Mouse (Mus musculus) forebrain, embryonic 12.5 days (tissue): Measurements from ENCODE around the gene Gabrr2. TPM values are rescaled to one million over a fixed set of nuclear protein-coding genes. Genes with fewer than 3 reads are reported as not detected.
"Not testable (repeated sequence)": the region's sequence is repeated elsewhere in the genome, so short reads cannot be mapped to it uniquely, and the experiment has no call there.

Experiments
- ATAC-seq: fragments of 200-750 bp; cut with Nextera tagmentation; 2 replicates; pipeline ENCODE4 v1.8.0; 2017; ENCODE audit warnings: moderate TSS enrichment; ENCODE audit not compliant: low FRiP score
- H3K27ac ChIP-seq: fragments of 300-500 bp; sonication (generic); 2 replicates; pipeline ENCODE4 v1.5.1; 2016; ENCODE audit warnings: mild to moderate bottlenecking
- H3K27me3 ChIP-seq: fragments of 300-500 bp; sonication (generic); 2 replicates; pipeline ENCODE4 v1.6.1; 2016; ENCODE audit warnings: mild to moderate bottlenecking
- H3K36me3 ChIP-seq: fragments of 300-500 bp; sonication (generic); replicated peaks from 2 replicates; pipeline ENCODE4 v1.6.1; 2016; ENCODE audit warnings: mild to moderate bottlenecking
- H3K4me1 ChIP-seq: fragments of 300-500 bp; sonication (generic); 2 replicates; pipeline ENCODE4 v1.6.1; 2016
- H3K4me2 ChIP-seq: fragments of 300-500 bp; sonication (generic); 2 replicates; pipeline ENCODE4 v1.6.1; 2016; ENCODE audit warnings: mild to moderate bottlenecking, moderate library complexity
- H3K4me3 ChIP-seq: fragments of 300-500 bp; sonication (generic); replicated peaks from 2 replicates; pipeline ENCODE4 v1.5.1; 2016; ENCODE audit warnings: mild to moderate bottlenecking
- H3K9ac ChIP-seq: fragments of 300-500 bp; sonication (generic); 2 replicates; pipeline ENCODE4 v1.6.1; 2016; ENCODE audit warnings: mild to moderate bottlenecking
- H3K9me3 ChIP-seq: fragments of 300-500 bp; sonication (generic); 2 replicates; pipeline ENCODE4 v1.6.1; 2016
- WGBS: fragments of 180-500 bp; shearing (Covaris S2); methylation state at CpG from one replicate; pipeline ENCODE4 v1.1.7; 2016; 5-methylcytosine and 5-hydroxymethylcytosine counted together
- polyA plus RNA-seq: library from polyadenylated mRNA; unstranded; fragments of >200 nt; fragmentation: Nextera tagmentation; extraction: Ambion mirVana; gene quantifications from 2 replicates; pipeline ENCODE4 v1.2.1, GENCODE M21; 2016

Gene Gabrr2
- polyA plus RNA-seq, 1 experiment from 2014 or later: 0.55 TPM

GRCm38 (mm10) chr4:33074406-33074805 is 11.6 kb downstream of the Gabrr2 start:
- H3K4me3 ChIP-seq: no peak overlapping the region
- H3K36me3 ChIP-seq: no peaks in the 10 kb centered on the region
- peaks cover 8% of the 10 kb centered on the region; the same call in 1 of the 2 replicates for H3K4me1 ChIP-seq
- H3K27me3 ChIP-seq: peaks cover 3% of the 10 kb centered on the region; the same call in 1 of the 2 replicates
- ATAC-seq: no peak
- H3K9ac ChIP-seq: no peak overlapping the region
- H3K9me3 ChIP-seq: no peaks in the 10 kb centered on the region
- WGBS: 86% methylated on average over 4 of the region's 4 CpGs
- no peak overlapping the region for H3K27ac ChIP-seq
- H3K4me2 ChIP-seq: no peak overlapping the region

GRCm38 (mm10) chr4:33074851-33075250 is 12.1 kb downstream of the Gabrr2 start:
- Histone ChIP-seq H3K9ac (no peak overlapping the region), H3K9me3 (no peaks in the 10 kb centered on the region), H3K36me3 (no peaks in the 10 kb centered on the region), H3K27me3 (peaks cover 3% of the 10 kb centered on the region; the same call in 1 of the 2 replicates), H3K4me3 (no peak overlapping the region), H3K27ac (no peak overlapping the region), H3K4me2 (no peak overlapping the region), H3K4me1 (peaks cover 8% of the 10 kb centered on the region; the same call in 1 of the 2 replicates)
- no peak for ATAC-seq
- 80% methylated on average over 5 of the region's 5 CpGs for WGBS

- no peak for ATAC-seq
- Histone ChIP-seq H3K4me2 (no peak overlapping the region), H3K9ac (no peak overlapping the region), H3K9me3 (no peaks in the 10 kb centered on the region), H3K27me3 (peaks cover 3% of the 10 kb centered on the region; the same call in 1 of the 2 replicates), H3K4me1 (peaks cover 8% of the 10 kb centered on the region; the same call in 1 of the 2 replicates), H3K27ac (no peak overlapping the region), H3K36me3 (no peaks in the 10 kb centered on the region), H3K4me3 (no peak overlapping the region)
- 88% methylated on average over 5 of the region's 5 CpGs for WGBS
These were observed 13.2 kb downstream of the Gabrr2 start for GRCm38 (mm10) chr4:33075776-33076524.

- no peaks in the 10 kb centered on the region for H3K9me3 ChIP-seq
- H3K27ac ChIP-seq: no peak overlapping the region
- H3K9ac ChIP-seq: no peak overlapping the region
- H3K27me3 ChIP-seq: peaks cover 3% of the 10 kb centered on the region; the same call in 1 of the 2 replicates
- 81% methylated on average over 11 of the region's 11 CpGs for WGBS
- no peak for ATAC-seq
- no peaks in the 10 kb centered on the region for H3K36me3 ChIP-seq
- peaks cover 8% of the 10 kb centered on the region; the same call in 1 of the 2 replicates for H3K4me1 ChIP-seq
- H3K4me3 ChIP-seq: no peak overlapping the region
- H3K4me2 ChIP-seq: no peak overlapping the region
These were observed 14.4 kb downstream of the Gabrr2 start for GRCm38 (mm10) chr4:33077161-33077560.

GRCm38 (mm10) chr4:33077724-33078123 is 14.9 kb downstream of the Gabrr2 start:
- H3K4me3 ChIP-seq: no peak overlapping the region
- 69% methylated on average over 8 of the region's 8 CpGs for WGBS

GRCm38 (mm10) chr4:33078492-33078891 is 15.7 kb downstream of the Gabrr2 start:
- Histone ChIP-seq H3K4me3 (no peak overlapping the region), H3K4me2 (no peak overlapping the region), H3K27ac (no peak overlapping the region), H3K9ac (no peak overlapping the region), H3K27me3 (peaks cover 3% of the 10 kb centered on the region; the same call in 1 of the 2 replicates), H3K9me3 (no peaks in the 10 kb centered on the region), H3K36me3 (no peaks in the 10 kb centered on the region), H3K4me1 (no peaks in the 10 kb centered on the region)
- WGBS: 92% methylated on average over 3 of the region's 3 CpGs
- ATAC-seq: no peak

More at GRCm38 (mm10) chr4:33077724-33078123, 14.9 kb downstream of the Gabrr2 start:
- Histone ChIP-seq H3K36me3 (no peaks in the 10 kb centered on the region), H3K4me1 (peaks cover 4% of the 10 kb centered on the region; the same call in 1 of the 2 replicates), H3K9ac (no peak overlapping the region), H3K9me3 (no peaks in the 10 kb centered on the region), H3K27ac (no peak overlapping the region), H3K4me2 (no peak overlapping the region), H3K27me3 (peaks cover 3% of the 10 kb centered on the region; the same call in 1 of the 2 replicates)
- no peak for ATAC-seq

- Histone ChIP-seq H3K4me3 (no peak overlapping the region), H3K9me3 (no peaks in the 10 kb centered on the region), H3K27me3 (no peaks in the 10 kb centered on the region), H3K9ac (no peak overlapping the region), H3K4me2 (no peak overlapping the region), H3K4me1 (no peaks in the 10 kb centered on the region), H3K36me3 (no peaks in the 10 kb centered on the region), H3K27ac (no peak overlapping the region)
- WGBS: 86% methylated on average over 6 of the region's 6 CpGs
- ATAC-seq: no peak
These were observed 36.4 kb downstream of the Gabrr2 start for GRCm38 (mm10) chr4:33099118-33099694.

GRCm38 (mm10) chr4:33109720-33110458 is 47.1 kb downstream of the Gabrr2 start:
- no peak for ATAC-seq
- H3K9ac ChIP-seq: no peak overlapping the region
- H3K4me2 ChIP-seq: no peak overlapping the region
- no peaks in the 10 kb centered on the region for H3K9me3 ChIP-seq
- H3K36me3 ChIP-seq: no peaks in the 10 kb centered on the region
- no peak overlapping the region for H3K4me3 ChIP-seq
- H3K27ac ChIP-seq: no peak overlapping the region
- no peaks in the 10 kb centered on the region for H3K4me1 ChIP-seq
- no peaks in the 10 kb centered on the region for H3K27me3 ChIP-seq
- 90% methylated on average over 14 of the region's 14 CpGs for WGBS

GRCm38 (mm10) chr4:33110845-33111244 is 48.0 kb downstream of the Gabrr2 start:
- H3K9ac ChIP-seq: no peak overlapping the region
- WGBS: 90% methylated on average over 7 of the region's 7 CpGs
- no peaks in the 10 kb centered on the region for H3K9me3 ChIP-seq
- H3K4me2 ChIP-seq: no peak overlapping the region
- no peaks in the 10 kb centered on the region for H3K4me1 ChIP-seq
- H3K36me3 ChIP-seq: no peaks in the 10 kb centered on the region
- H3K27me3 ChIP-seq: no peaks in the 10 kb centered on the region
- no peak overlapping the region for H3K4me3 ChIP-seq
- no peak overlapping the region for H3K27ac ChIP-seq
- ATAC-seq: no peak

GRCm38 (mm10) chr4:33111358-33111757 is 48.6 kb downstream of the Gabrr2 start:
- Histone ChIP-seq H3K9ac (no peak overlapping the region), H3K4me3 (no peak overlapping the region), H3K4me1 (no peaks in the 10 kb centered on the region), H3K27ac (no peak overlapping the region), H3K27me3 (no peaks in the 10 kb centered on the region), H3K9me3 (no peaks in the 10 kb centered on the region), H3K4me2 (no peak overlapping the region), H3K36me3 (no peaks in the 10 kb centered on the region)
- 94% methylated on average over 9 of the region's 9 CpGs for WGBS
- ATAC-seq: no peak

GRCm38 (mm10) chr4:33112866-33113265 is 50.1 kb downstream of the Gabrr2 start:
- not testable (repeated sequence) for H3K9me3 ChIP-seq, H3K4me3 ChIP-seq, H3K4me1 ChIP-seq, H3K4me2 ChIP-seq, H3K9ac ChIP-seq, ATAC-seq, H3K27ac ChIP-seq, H3K27me3 ChIP-seq, H3K36me3 ChIP-seq
- 95% methylated on average over 14 of the region's 14 CpGs for WGBS

GRCm38 (mm10) chr4:33119118-33119517 is 56.3 kb downstream of the Gabrr2 start:
- ATAC-seq, H3K4me1 ChIP-seq, H3K27me3 ChIP-seq, H3K36me3 ChIP-seq, H3K9ac ChIP-seq, H3K27ac ChIP-seq, H3K9me3 ChIP-seq, H3K4me2 ChIP-seq, H3K4me3 ChIP-seq: not testable (repeated sequence)
- 10% methylated on average over 3 of the region's 3 CpGs for WGBS
